Mouse (Mus musculus): ENCODE data around the gene Tcf20. TPM values are rescaled to one million over a fixed set of nuclear protein-coding genes. Genes with fewer than 3 reads are reported as not detected.

Tcf20 gene
- polyA plus RNA-seq, 2 experiments = 14.6 to 28.9 TPM

DNA sequence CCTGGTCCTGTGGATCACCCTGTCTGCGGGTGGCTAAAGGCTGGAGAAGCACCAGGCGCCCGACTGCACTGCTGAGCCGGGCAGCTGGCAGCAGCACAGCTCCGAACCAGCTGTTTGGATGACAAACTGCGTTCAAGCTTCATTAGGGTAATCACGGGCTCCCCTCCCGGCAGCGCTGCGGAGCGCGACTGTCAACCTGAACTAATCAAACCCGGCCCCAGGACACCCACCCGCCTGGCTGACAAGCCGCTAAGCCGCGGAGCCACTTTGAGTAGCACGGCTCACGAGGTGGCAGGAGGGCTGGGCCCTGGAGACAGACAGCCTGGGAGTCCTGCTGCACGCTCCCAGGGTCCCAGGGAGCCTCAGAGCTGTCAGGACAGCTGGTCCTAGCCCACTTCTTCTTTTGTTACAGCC is 35.4 kb downstream of the Tcf20 start:
- Histone ChIP-seq H3K27ac (replicated peaks; ENCODE audit: low read depth, low read length) (no peak overlapping the region), H3K4me1 (ENCODE audit: control insufficient read depth, insufficient read depth, low read length) (peaks cover 10% of the 10 kb centered on the region), H3K9ac (ENCODE audit: low read depth, low read length, severe bottlenecking) (no peak overlapping the region), H3K27me3 (ENCODE audit: control insufficient read depth, insufficient read depth, low read length) (peaks cover 4% of the 10 kb centered on the region; the same call in 1 of the 2 replicates), H3K9me3 (ENCODE audit: control insufficient read depth, low read length) (no peaks in the 10 kb centered on the region), H3K4me2 (replicated peaks; ENCODE audit: low read depth, low read length, severe bottlenecking) (no peak overlapping the region), H3K36me3 (ENCODE audit: control insufficient read depth, insufficient read depth, low read length) (no peaks in the 10 kb centered on the region), H3K4me3 (replicated peaks; ENCODE audit: low read length) (no peak overlapping the region)
- ATAC-seq (ENCODE audit: low FRiP score, low read depth) (peak; percentile 66), DNase-seq (ENCODE audit: low spot score) (peak; percentile 54)
- WGBS = 5% methylated on average over 20 of the region's 20 CpGs
- no peak for TF ChIP-seq POLR2A (IDR thresholded peaks at IDR 0.05; ENCODE audit: borderline replicate concordance, extremely low read depth, insufficient read depth, insufficient read length)

DNA sequence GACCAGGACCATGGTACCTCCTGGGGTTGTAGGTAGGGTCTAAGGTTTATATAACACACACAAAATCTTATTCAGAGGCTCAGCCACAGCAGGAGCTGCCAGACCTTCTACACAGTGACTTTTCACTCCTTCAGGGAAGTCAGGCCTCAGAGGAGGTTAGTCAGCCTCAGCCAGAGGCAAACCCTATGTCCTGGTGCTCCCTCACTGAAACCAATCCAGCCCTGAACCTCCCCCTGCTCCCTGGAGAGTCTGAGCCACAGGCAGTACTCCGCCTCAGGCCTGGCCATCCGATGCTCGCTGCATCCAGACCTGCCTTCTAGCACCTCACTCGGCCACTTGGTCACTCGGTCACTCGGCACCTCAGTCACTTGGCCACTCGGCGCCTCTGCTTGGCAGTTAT is 37.4 kb downstream of the Tcf20 start:
- WGBS = 35% methylated on average over 8 of the region's 8 CpGs
- H3K4me1 ChIP-seq (ENCODE audit: control insufficient read depth, insufficient read depth, low read length) = peaks cover 8% of the 10 kb centered on the region

DNA sequence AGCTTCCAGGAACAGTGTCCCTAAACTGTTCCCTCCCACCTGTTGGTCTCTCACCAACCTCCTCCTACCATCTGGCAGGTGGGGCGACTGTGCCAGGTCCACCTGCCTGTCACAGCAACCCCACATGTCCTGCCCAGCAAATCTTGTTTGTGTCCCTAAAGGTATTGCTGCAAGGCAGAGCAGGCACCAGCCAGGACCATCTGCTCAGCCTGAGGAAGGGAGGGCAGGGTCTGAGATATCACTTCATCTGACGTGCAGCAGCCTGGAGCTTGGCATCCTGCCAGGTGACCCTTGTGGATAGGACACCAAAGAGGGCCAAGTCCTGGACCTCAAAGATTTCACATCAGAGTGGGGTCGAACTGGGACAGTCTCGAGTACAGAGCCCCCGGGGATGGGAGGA is 40.2 kb downstream of the Tcf20 start:
- 70% methylated on average over 5 of the region's 5 CpGs for WGBS
- H3K27ac ChIP-seq (replicated peaks; ENCODE audit: low read depth, low read length) = no peak overlapping the region
- ATAC-seq (ENCODE audit: low FRiP score, low read depth) (no peak), DNase-seq (ENCODE audit: low spot score) (no peak)
- no peak overlapping the region for H3K4me3 ChIP-seq (replicated peaks; ENCODE audit: low read length)
- peaks cover 4% of the 10 kb centered on the region; the same call in 1 of the 2 replicates for H3K27me3 ChIP-seq (ENCODE audit: control insufficient read depth, insufficient read depth, low read length)
- H3K9me3 ChIP-seq (ENCODE audit: control insufficient read depth, low read length) = no peaks in the 10 kb centered on the region
- no peak for TF ChIP-seq POLR2A (IDR thresholded peaks at IDR 0.05; ENCODE audit: borderline replicate concordance, extremely low read depth, insufficient read depth, insufficient read length)
- no peak overlapping the region for H3K4me2 ChIP-seq (replicated peaks; ENCODE audit: low read depth, low read length, severe bottlenecking)
- H3K36me3 ChIP-seq (ENCODE audit: control insufficient read depth, insufficient read depth, low read length) = no peaks in the 10 kb centered on the region
- no peak overlapping the region for H3K9ac ChIP-seq (ENCODE audit: low read depth, low read length, severe bottlenecking)
- peaks cover 13% of the 10 kb centered on the region for H3K4me1 ChIP-seq (ENCODE audit: control insufficient read depth, insufficient read depth, low read length)

More for the DNA sequence above, 37.4 kb downstream of the Tcf20 start:
- H3K9ac ChIP-seq (ENCODE audit: low read depth, low read length, severe bottlenecking) = no peak overlapping the region
- H3K27me3 ChIP-seq (ENCODE audit: control insufficient read depth, insufficient read depth, low read length) = peaks cover 4% of the 10 kb centered on the region; the same call in 1 of the 2 replicates
- DNase-seq (ENCODE audit: low spot score) (no peak), ATAC-seq (ENCODE audit: low FRiP score, low read depth) (no peak)
- no peak for TF ChIP-seq POLR2A (IDR thresholded peaks at IDR 0.05; ENCODE audit: borderline replicate concordance, extremely low read depth, insufficient read depth, insufficient read length)
- H3K9me3 ChIP-seq (ENCODE audit: control insufficient read depth, low read length) = no peaks in the 10 kb centered on the region
- H3K27ac ChIP-seq (replicated peaks; ENCODE audit: low read depth, low read length) = no peak overlapping the region
- H3K4me2 ChIP-seq (replicated peaks; ENCODE audit: low read depth, low read length, severe bottlenecking) = no peak overlapping the region
- H3K36me3 ChIP-seq (ENCODE audit: control insufficient read depth, insufficient read depth, low read length) = no peaks in the 10 kb centered on the region
- H3K4me3 ChIP-seq (replicated peaks; ENCODE audit: low read length) = no peak overlapping the region

DNA sequence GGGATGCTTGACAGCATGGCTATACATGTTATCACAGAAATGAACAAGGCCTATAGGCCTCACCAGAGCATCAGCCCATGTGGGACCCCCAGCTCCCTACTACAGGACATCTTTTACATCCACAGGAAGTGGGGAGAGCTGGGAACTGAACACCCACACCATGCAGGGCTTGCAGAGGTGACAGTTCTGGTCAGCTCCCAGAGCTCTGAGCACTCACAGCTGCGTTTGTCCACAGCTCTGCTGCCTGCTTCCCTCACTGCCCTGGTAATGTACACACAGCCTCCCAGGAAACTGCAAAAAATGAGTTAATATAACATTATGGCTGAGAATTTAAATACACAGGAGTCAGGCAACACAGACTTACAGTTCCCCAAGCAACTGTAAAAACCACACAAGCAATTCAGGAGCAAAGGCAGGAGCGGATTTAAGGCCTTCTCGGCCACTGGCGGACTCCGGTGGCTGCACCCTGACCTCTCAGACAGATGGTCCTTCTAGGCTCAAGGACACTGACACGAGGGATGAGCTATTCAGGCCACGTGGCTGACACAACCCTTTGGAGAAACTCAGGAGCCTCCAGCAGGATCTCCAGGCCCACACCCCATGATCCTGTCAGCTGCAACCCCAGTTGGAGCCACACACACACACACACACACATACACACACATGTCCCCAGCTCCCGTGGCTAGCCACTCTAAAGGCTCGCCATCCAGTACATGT is 43.0 kb downstream of the Tcf20 start:
- no peak overlapping the region for H3K9ac ChIP-seq (ENCODE audit: low read depth, low read length, severe bottlenecking)
- WGBS = 61% methylated on average over 9 of the region's 9 CpGs
- no peak overlapping the region for H3K27ac ChIP-seq (replicated peaks; ENCODE audit: low read depth, low read length)
- H3K4me3 ChIP-seq (replicated peaks; ENCODE audit: low read length) = no peak overlapping the region
- DNase-seq (ENCODE audit: low spot score) (no peak), ATAC-seq (ENCODE audit: low FRiP score, low read depth) (no peak)
- no peaks in the 10 kb centered on the region; the same call in 1 of the 2 replicates for H3K27me3 ChIP-seq (ENCODE audit: control insufficient read depth, insufficient read depth, low read length)
- no peaks in the 10 kb centered on the region for H3K9me3 ChIP-seq (ENCODE audit: control insufficient read depth, low read length)
- no peak overlapping the region for H3K4me2 ChIP-seq (replicated peaks; ENCODE audit: low read depth, low read length, severe bottlenecking)
- no peaks in the 10 kb centered on the region for H3K36me3 ChIP-seq (ENCODE audit: control insufficient read depth, insufficient read depth, low read length)
- TF ChIP-seq POLR2A (IDR thresholded peaks at IDR 0.05; ENCODE audit: borderline replicate concordance, extremely low read depth, insufficient read depth, insufficient read length) = no peak
- H3K4me1 ChIP-seq (ENCODE audit: control insufficient read depth, insufficient read depth, low read length) = peaks cover 30% of the 10 kb centered on the region

DNA sequence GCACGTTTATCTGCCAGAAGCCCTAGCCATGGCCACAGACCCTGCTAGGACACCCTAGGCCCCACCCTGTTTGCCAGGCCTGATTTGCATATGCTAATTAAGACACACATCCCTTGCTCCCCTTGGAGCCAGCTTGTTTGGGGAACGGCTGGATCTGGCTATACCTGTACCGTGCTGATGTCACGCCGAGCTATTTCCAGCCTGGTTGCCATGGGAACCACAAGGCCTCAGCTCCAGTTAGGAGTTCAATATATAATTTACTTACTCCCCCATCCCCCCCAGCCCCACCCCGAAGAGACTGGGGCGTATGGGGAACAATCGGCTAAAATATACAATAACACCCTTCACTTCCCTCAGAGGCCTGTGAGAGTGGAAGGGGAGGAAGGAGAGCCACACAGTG is 45.9 kb downstream of the Tcf20 start:
- peaks cover 53% of the 10 kb centered on the region for H3K4me1 ChIP-seq (ENCODE audit: control insufficient read depth, insufficient read depth, low read length)

More for the DNA sequence above, 45.9 kb downstream of the Tcf20 start:
- no peak overlapping the region for H3K9ac ChIP-seq (ENCODE audit: low read depth, low read length, severe bottlenecking)
- WGBS = 43% methylated on average over 8 of the region's 8 CpGs
- H3K27ac ChIP-seq (replicated peaks; ENCODE audit: low read depth, low read length) = no peak overlapping the region
- H3K4me3 ChIP-seq (replicated peaks; ENCODE audit: low read length) = no peak overlapping the region
- ATAC-seq (ENCODE audit: low FRiP score, low read depth) (no peak), DNase-seq (ENCODE audit: low spot score) (no peak)
- no peaks in the 10 kb centered on the region; the same call in 1 of the 2 replicates for H3K27me3 ChIP-seq (ENCODE audit: control insufficient read depth, insufficient read depth, low read length)
- no peaks in the 10 kb centered on the region for H3K9me3 ChIP-seq (ENCODE audit: control insufficient read depth, low read length)
- H3K36me3 ChIP-seq (ENCODE audit: control insufficient read depth, insufficient read depth, low read length) = no peaks in the 10 kb centered on the region
- H3K4me2 ChIP-seq (replicated peaks; ENCODE audit: low read depth, low read length, severe bottlenecking) = 0 out of 2 replicates have a peak overlapping the region, but pooled peaks have one; percentile 13
- no peak for TF ChIP-seq POLR2A (IDR thresholded peaks at IDR 0.05; ENCODE audit: borderline replicate concordance, extremely low read depth, insufficient read depth, insufficient read length)

All from limb, embryonic 14.5 days (tissue).